Mouse (Mus musculus): ENCODE data around the gene 0610040J01Rik.

Gene 0610040J01Rik

GRCm38 (mm10) chr5:63906149-63907093 lies 94.3 kb downstream of the 0610040J01Rik start:
- peak; percentile 76 for DNase-seq

GRCm38 (mm10) chr5:63907513-63907912 lies 95.3 kb downstream of the 0610040J01Rik start:
- DNase-seq = no peak

- no peak for DNase-seq
Observed at GRCm38 (mm10) chr5:63910171-63910960, 98.2 kb downstream of the 0610040J01Rik start.

- no peak for DNase-seq
Observed at GRCm38 (mm10) chr5:63914896-63915295, 102.7 kb downstream of the 0610040J01Rik start.

- peak; percentile 48 for DNase-seq
Observed at GRCm38 (mm10) chr5:63916457-63917139, 104.4 kb downstream of the 0610040J01Rik start.

GRCm38 (mm10) chr5:63918201-63918600 lies 106.0 kb downstream of the 0610040J01Rik start:
- DNase-seq = no peak

- no peak for DNase-seq
Observed at GRCm38 (mm10) chr5:63923305-63924025, 111.3 kb downstream of the 0610040J01Rik start.

- DNase-seq = no peak
Observed at GRCm38 (mm10) chr5:63925035-63925628, 113.0 kb downstream of the 0610040J01Rik start.

- DNase-seq = no peak
Observed at GRCm38 (mm10) chr5:63930824-63931358, 118.7 kb downstream of the 0610040J01Rik start.

- no peak for DNase-seq
Observed at GRCm38 (mm10) chr5:63932829-63933228, 120.7 kb downstream of the 0610040J01Rik start.

GRCm38 (mm10) chr5:63935581-63935980 lies 123.4 kb downstream of the 0610040J01Rik start:
- no peak for DNase-seq

GRCm38 (mm10) chr5:63936740-63937139 lies 124.6 kb downstream of the 0610040J01Rik start:
- DNase-seq = peak; percentile 68

GRCm38 (mm10) chr5:63938575-63938974 lies 126.4 kb downstream of the 0610040J01Rik start:
- DNase-seq = no peak

GRCm38 (mm10) chr5:63941891-63942290 lies 129.7 kb downstream of the 0610040J01Rik start:
- no peak for DNase-seq

GRCm38 (mm10) chr5:63943291-63943690 lies 131.1 kb downstream of the 0610040J01Rik start:
- no peak for DNase-seq

- DNase-seq = no peak
Observed at GRCm38 (mm10) chr5:63947526-63947925, 135.4 kb downstream of the 0610040J01Rik start.

- no peak for DNase-seq
Observed at GRCm38 (mm10) chr5:63949195-63949594, 137.0 kb downstream of the 0610040J01Rik start.
